Mouse (Mus musculus) hindlimb bud, embryonic 11.5 days (tissue): ENCODE data around the gene 6030452D12Rik.

Experiments
- DNase-seq: peaks from one replicate; pipeline ENCODE4 v3.0.0-alpha.2; 2012; ENCODE audit warnings: low read depth, low spot score; ENCODE audit errors: extremely low spot score

6030452D12Rik gene

DNA sequence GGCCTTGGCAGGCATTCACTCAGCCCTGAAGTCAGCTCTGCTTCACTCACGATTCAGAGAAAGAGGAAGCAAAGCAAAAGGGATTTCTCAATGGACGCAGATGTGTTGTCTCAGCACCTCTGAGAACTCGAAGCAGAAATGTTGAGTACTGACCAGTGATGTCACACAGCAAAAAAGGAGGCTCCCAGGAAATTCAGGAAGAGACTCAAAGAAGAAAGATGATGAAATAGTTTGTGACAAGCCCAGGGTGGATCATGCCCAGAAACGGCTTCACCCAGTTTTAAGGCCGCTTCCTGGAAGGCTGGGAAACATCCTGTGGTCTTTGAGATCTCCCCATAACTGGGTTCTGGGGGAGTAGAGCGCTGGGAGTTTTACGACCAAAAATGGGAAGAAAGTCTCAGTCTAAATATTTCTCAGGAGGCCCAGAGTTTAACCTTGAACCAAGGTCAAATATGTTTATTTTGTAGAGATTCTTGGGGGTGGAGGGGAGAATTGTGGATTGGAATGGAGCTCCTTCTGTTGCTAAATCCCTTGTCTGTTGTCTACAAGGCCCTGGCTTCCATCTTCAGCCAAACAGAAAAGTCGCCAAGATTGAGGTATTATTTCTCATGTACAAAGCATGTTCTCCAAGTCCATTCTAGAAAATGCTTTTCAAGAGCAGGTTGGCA is at the start of gene 6030452D12Rik:
Gene 6030452D12Rik (plus strand): TSS at position 505 of the 668 bp plus-strand sequence.
- DNase-seq = no peak

DNA sequence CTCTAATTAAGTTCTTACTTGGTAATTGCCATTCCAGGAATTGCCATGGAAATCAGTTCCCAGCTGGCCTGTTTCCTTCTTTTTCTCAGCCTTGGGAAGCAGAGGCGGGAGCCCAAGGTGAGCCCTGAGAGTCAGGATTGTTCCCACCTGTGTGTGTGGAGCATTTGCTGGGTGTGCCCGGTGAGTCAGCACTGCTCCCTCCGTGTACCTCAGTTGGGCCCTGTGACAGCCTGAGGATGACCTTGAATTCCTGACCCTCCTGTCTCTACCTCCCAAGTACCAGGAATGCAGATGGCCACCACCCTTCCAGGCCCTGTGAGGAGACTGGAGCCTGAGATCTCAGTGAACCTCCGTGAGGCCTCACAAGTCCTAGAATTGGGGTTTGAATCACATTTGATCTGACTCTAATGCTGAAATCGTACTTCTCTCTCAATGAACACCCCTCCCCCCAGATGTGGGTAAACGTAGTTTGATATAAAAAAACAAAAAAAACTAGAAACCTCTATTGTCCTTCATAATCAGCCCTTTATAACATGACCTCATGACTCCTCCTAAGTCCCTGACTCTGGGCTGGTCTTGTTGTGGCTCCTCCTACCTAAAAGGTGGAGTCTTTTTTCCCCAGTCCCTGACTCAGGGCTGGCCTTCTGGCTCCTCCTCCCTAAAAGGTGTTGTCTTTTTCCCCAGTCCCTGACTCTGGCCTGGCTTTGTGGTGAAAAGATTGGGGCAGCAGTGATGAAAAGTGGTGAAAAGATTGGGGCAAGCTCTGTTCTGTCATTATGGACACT is 48.8 kb upstream of the 6030452D12Rik start:
- no peak for DNase-seq

DNA sequence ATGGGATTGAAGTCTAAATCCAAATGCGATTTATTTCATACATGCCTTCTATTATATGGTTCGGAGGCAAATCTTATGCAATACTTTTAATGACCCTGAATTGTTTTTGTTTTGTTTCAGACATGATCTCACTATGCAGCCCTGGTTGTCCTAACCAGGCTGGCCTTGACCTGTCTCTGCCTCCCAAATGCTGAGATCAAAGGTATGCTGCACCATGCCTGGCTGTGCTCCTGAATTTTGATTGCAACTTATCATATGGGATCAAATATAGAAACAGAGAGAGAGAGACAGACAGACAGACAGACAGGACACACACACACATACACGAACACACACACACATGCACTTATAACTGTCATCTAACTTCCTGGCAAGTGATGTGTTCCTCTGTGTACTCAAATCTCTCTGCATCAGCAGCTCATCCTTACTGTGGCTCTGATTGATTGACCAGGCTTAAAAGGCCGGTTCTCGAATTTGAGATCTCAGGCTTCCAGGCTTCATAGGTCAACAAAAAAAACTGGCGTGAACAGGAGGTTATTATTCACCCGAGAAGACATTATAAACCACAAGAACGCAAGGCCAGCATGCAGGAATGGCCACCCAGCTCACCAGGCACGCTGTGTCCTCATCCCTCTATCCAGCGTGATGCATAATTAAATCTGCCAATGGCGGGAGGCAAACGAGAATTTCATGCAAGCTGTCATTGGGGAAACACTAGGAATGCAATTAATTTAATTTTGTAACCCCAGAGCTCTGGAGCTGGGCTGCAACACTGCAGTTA is 47.4 kb upstream of the 6030452D12Rik start:
- no peak for DNase-seq

DNA sequence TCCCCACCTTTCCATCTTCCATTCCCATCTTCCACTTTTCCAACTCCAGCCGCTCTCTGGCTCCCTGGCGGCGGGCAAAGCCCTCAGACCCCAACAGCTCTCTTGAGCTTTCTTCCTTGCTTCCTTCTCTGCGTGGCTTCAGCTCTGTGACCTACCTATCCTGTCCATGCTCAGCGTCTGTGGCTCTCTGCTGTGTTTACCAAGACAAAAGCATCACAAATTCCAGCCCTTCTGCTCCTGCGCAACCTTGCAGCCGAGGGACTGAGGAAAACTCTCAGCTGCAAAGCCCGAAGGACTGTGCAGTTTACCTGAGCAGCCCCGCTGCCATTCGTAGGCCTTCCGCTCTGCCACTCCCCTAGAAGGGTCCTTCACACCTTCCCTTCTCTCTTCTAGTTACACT is 46.3 kb upstream of the 6030452D12Rik start:
- no peak for DNase-seq

DNA sequence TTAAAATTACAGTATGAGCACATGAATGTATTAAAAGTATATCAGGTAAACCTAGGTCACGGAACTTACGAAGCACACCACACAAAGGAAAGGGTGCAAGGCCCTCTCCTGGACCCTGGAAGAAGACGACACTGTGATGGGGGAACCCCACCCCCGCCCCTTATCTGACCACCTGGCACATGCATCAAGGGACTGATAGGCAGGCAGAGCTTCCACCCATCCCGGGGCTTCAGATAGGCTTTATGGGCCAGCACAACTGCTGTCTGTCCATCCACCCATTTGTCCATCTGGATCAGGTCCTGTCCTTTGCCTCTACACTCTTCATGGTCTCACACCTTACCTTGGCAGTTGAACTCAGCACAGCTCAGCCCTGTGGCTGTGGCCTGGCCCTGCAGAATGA is 38.2 kb upstream of the 6030452D12Rik start:
- no peak for DNase-seq

DNA sequence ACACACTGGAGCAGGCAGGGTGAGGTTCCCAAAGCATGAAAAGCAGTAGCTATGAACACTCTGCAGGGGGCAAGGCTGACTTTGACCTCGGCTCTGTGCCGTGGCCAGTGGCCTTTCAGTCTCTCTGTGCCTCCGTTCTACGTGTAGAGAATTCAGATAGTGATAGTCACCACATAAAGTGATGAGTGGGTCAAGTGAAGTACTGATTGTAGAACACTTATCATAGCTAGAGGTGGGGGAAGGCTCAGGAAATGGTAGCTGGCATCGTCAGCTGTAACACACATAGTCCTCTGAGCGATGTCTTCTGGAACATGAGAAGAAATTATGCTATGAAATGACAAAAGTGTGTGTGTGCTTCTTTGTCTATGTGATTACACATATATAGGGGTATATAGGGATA is 36.5 kb upstream of the 6030452D12Rik start:
- no peak for DNase-seq

DNA sequence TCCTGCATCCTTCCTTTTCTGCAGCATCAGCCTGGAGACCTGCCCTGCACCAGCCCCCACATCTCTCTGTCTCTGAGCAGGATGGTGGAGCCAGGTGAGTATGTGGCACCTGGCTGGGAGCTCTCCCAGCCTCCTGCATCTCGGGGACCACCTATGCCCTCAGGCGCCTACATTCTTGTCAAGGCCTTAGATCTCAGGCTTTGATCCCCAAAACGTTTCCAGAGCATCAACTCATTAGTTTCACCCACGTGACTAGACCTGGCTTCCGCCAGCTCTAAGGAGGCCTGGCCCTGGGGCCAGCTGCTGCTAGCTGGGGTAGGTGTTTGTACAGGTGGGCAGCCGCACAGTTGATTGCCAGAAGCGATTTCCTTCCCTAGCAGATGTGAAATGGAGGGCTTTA is 30.8 kb upstream of the 6030452D12Rik start:
- peak; percentile 26 for DNase-seq

DNA sequence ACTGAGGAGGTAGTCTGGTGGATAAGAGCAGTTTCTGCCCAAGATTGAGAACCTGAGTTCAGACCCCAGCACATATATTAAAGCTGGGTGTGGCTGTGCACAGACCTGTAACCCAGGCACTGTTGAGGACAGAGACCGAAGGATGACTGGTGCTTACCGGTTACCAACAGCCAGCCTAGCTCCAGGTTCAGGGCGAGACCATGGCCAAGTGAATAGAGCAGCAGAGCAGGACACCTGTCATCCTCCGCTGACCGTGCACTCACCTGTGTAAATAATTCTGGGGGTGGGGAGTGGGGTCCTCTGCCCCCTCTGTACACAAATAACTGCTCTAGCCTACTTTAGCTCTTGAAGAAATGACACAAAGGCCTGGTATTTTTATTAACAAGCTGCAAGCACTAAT is 26.3 kb upstream of the 6030452D12Rik start:
- DNase-seq = no peak

DNA sequence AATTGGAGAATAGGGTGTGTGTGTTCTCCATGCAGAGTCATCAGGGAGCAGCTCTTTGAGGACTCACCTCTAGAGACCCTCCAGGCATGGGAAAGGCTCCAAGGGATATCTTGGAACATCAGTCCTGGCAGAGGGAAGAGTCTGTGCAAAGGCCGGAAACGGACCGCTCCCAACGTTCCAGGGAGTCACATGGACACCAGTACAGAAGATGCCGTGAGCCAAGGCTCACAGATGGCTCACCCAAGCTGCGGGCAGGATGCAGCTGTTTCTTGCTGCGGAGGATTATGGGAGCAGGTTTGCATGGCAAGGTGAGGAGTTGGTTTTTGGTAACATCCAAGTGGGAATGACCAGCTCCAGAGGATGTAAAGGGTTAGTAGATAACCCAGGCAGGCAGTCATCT is 3.9 kb downstream of the 6030452D12Rik start:
- no peak for DNase-seq

DNA sequence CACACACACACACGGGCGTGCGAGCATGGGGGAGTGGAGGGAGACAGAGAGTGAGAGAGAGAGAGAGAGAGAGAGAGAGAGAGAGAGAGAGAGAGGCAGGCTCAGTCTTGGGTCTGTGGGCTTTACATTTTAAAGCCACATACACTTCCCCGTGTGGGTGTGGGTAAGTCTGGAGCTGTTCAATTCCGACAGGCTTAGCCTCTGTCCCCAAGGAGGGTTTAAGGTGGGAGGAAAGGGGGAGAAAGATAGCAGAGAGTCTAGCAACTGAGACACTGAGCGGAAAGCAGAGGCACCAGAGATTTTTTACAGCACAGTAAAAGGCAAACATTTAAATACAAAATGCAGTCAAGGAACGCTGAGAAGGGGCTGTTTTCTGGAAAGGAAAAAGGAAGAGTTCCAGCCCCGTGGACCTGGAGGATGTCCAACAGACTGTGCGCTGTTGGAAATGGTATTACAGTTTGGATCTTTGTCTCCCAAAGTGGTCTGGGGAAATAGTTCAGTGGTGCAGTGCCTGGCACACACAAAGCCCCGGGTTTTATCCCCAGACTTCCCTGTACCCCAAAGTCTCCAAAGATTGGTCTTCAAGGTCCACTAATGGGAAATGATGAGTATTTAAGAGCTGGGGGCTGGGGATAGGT is 5.1 kb downstream of the 6030452D12Rik start:
- no peak for DNase-seq

DNA sequence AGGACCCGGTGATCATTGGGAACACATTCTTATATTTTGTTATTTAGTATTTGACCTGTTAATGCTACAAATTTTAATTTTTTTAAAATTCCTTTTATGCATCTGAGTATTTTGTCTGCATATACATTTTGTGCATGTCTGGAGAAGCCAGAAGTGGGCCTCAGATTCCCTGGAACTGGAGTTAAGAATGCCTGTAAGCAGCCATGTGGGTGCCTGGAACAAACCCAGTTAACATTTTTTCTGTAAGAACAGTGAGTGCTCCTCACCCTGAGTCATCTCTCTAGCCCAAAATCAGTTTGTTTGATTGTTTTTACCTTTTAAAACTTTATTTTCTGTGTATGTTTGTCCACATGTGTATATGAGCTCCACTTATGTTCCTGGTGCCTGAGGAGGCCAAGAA is 5.8 kb downstream of the 6030452D12Rik start:
- no peak for DNase-seq

DNA sequence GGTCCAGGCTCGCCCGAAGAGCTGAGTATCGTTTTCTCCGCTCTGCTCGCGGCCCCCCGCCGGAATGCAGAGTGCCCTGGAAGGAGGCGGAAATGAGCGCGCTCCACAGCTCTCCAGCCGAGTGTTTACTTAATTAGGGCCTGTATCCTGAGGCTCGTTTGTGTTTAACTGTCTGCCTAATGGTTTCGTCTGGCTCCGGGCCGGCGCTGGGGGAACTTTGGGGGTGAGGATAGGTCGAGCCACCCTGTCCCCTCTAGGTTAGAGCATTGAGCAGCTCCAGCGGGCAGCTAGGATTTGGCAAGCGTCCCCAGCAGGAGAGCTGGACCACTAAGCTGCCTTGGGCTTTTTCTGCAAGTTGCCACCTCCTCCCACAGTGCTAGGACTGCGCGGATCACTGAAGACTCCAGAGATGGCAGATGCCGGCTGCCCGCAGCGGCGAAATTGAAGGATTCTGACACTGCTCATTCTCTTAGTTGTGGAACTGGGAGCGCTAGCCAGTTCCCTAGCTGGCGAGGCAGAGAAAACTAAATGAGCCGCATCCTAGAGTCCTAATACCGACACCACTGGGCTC is 7.5 kb downstream of the 6030452D12Rik start:
- no peak for DNase-seq

DNA sequence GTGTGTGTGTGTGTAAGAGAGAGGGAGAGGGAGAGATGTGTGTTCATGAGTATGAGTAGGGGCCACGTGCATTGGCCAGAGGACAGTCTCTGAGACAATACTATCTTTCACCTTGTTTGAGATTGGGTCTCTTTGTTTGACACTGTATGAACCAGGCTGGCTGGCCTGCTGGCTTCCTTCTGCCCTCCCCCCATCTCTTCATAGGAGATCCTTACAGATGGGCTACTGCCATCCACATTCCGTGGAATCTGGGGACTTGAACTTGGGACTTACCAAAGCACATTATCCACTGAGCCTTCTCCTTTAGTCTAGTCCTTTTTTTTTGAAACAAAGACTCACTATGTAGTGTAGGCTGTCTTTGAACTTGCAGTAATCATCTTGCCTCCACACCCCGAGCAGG is 8.1 kb downstream of the 6030452D12Rik start:
- no peak for DNase-seq

DNA sequence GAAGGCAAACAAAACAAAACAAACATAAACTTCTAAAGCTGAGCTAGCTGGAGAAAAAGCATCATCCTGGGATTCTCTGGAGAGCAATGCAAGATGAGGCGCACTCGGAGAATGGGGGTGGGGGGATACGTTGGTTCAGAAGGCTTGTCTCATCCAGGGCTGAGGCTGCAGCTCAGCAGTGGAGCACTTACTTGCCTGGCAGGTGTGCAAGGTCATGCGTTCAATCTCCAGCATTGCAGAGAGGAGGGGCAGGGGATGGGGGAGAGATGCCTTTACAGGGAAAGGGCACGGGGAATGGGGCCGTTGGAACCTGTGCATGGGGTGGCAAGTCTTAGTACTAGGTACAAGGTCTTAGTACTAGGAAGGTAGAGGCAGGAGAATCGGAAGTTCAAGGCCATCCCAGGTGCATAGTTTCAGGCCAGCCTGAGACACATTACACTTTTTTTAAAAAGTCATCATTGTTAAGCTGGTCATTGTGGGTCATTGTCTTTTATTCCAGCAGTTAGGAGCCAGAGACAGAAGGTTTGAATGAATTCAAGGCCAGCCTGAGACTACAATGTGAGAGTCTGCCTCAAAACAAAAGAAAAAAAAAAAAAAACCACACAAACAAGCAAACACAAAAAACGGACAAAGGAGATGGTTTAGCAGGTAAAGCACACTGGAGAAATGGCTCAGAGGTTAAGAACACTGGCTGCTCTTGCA is 8.9 kb downstream of the 6030452D12Rik start:
- DNase-seq = no peak

DNA sequence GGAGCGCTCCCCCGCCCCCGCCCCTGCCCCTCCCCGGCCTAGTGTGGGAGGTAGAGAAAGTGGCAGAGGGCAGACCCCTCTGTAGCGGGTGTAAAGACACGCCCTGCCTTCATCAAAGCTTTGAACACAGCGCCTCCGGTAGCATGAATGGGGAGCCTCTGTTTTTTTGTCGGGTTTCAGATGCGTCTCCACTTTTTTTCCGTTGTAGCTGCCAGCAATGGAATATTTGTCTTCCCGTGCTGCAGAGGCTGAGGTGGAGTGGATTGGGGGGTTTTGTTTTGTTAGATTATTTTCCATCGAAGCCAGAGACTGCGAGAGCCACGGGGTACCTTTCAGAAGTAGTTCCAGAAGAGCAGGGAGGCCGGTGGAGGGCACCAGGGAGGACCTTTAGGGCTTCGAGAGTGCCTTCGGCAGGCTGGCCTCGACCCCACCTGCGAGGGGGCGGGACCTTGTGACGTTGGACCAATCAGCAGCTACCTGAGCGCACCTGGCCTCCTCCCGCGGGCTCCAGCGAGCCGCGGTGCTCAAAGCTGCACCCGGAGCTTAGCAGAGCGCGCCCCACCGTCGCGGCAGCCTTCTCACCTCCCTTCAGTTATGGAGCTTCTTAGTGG is 10.1 kb downstream of the 6030452D12Rik start, which contains the start of gene Cdh3:
Gene Cdh3 (plus strand): TSS at position 527 of the 611 bp plus-strand sequence.
- no peak for DNase-seq

DNA sequence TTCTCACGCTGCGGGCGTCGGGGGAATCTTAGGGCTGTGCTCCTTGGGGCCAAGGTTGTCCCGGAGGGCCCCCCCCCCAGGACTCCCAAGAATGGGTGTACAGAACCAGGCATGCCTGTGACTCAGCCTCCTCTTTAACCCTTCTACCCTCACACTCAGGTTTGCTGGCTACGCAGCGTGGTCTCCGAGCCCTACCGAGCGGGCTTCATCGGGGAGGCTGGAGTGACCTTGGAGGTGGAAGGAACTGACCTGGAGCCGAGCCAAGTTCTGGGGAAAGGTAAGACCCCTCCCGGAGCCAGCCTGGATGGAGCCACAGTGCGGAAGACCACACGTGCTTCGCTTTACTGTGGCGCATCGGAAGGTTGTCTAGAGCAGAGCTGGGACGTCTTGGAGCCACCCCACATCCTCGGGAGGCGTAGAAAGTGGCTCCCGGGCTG is 10.8 kb downstream of the 6030452D12Rik start:
- DNase-seq = no peak

DNA sequence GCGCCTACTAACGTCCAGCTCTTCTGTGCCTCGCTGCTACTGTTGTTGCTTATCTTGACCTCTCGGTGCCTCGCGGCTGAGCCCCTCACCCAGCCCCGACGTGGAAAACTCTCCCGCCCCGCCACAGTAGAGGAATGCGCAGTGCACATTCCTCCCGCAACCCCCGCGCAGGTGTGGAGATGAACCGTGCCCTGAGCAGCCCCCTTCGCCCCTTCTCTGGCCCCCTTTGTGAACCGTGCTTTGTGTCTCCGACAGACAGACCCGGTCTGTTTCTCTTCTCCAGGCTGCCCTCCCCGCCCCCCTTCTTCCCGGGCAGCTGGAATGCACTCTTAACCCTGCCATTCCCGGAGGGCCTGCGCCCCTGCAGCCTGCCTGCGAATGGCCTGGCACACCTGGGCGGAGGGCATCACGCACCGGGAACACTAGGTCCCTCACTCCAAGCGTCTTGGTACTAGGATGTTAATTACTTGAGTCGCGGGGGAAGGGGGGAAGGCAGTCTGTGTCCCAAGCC is 11.3 kb downstream of the 6030452D12Rik start:
- DNase-seq = no peak

DNA sequence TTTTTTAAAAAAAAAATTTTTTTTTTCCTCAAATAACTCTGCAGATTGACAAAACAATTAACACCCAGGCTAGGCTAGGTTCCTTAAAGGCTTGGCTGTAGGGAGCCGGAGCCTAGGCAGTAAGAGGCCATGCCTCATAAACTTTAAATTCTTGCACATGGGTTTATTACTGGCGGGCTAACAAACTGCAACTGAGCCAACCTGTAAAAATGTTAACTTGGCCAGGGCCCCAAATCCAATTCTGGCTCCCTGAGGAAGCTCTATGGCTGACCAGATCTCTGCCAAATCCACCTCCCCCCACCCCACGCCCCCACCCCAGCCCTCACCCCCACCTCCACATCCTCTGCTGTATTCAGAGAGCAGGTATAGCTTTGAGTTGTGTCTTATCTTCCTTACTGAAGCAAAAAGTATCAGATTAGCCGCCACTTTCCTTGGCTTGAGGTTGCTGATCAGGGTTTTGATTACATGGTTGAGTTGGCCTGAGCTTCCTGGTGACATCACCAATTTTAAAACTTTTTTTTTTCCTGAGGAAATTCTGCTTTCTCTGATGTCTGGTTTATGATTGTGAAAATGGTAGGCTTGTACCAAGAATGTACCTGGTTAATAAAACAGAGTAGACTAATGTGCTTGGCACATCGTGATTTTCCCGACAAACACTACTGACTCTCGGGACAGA is 12.3 kb downstream of the 6030452D12Rik start:
- DNase-seq = no peak

DNA sequence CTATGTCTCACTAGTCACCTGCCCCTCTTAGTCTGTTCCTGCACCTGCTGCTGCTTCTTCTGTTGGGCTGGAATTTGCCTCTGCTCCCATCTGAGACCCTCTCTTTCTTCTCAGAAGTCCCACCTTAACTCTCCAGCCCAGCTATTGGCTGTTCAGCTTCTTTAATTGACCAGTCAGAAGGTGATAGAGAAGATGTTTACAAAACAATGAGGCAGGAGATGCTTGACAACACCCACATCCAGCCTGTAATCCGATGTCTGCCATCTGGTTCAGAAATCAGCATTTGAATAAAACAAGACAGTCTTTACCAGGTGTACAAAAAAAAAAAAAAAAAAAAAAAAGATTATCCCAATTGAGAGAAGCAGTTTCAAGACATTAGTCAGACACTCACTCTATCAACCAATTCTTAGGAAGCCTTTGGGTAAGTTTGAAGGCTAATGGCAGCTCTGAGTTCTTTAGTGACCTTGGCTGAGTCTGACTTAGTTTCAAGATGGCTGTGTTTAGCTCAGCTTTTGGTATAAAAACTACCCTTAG is 15.7 kb downstream of the 6030452D12Rik start:
- DNase-seq = no peak
